Mouse (Mus musculus): ENCODE data around the gene Kat6b. TPM values are rescaled to one million over a fixed set of nuclear protein-coding genes. Genes with fewer than 3 reads are reported as not detected.
A peak's percentile ranks its signal among the peaks of the same experiment; 100 is the strongest.
"Not testable (repeated sequence)": the region's sequence is repeated elsewhere in the genome, so short reads cannot be mapped to it uniquely, and the experiment has no call there.

Gene Kat6b
- polyA plus RNA-seq, 1 experiment from 2014 or later: 18.4 TPM

DNA sequence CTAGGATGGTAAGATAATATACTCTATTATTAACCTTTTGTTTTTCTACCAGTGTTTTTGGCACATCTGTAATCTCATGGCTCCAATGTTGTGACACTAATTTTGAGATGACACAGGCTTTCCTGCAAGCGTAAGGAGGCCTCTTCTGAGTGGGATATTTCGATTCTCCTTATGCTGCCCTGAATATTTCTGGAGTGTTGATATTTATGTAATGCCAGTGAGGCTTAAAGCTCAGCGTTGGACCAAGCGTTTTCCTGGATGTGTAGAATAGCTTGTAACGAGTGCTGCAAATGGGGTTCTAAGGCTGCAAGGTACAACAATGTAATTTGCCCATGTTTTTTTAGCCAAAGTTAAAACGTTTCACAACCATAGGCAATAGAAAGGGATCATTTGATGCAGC lies 30.2 kb downstream of the Kat6b start:
- no peak overlapping the region for H3K4me3 ChIP-seq
- H3K9me3 ChIP-seq: no peaks in the 10 kb centered on the region
- DNase-seq (ENCODE audit: extremely low spot score, low spot score): no peak
- no peak overlapping the region for H3K27ac ChIP-seq
- 92% methylated on average over 6 of the region's 6 CpGs for WGBS
- H3K36me3 ChIP-seq (replicated peaks): peaks cover 45% of the 10 kb centered on the region
- no peaks in the 10 kb centered on the region for H3K4me1 ChIP-seq
- H3K27me3 ChIP-seq (ENCODE audit: poor library complexity, severe bottlenecking): no peaks in the 10 kb centered on the region

DNA sequence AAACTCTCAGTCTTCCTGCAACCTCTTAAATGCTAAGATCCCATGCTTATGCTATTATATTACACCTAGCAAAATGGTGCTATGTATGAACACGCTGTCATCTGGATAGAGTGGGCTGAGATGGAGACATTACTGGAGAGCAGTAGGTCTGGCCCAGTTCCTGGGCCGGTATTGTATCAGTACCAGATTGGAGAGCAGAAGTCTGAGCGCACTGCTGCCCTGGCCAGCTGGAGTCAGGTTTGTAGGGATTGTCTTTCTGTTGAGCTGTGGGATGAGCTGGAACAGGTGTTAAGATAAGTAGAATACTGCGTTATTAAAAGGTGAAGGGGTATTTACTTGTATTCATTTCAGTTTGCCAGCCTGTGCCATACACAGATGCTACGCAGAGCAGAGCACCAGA lies 34.3 kb downstream of the Kat6b start:
- peaks cover 4% of the 10 kb centered on the region; the same call in 1 of the 2 replicates for H3K4me1 ChIP-seq
- H3K4me3 ChIP-seq: no peak overlapping the region
- no peak for DNase-seq (ENCODE audit: extremely low spot score, low spot score)
- no peaks in the 10 kb centered on the region for H3K27me3 ChIP-seq (ENCODE audit: poor library complexity, severe bottlenecking)
- no peak overlapping the region for H3K27ac ChIP-seq
- 95% methylated on average over 5 of the region's 5 CpGs for WGBS
- no peaks in the 10 kb centered on the region for H3K9me3 ChIP-seq
- peaks cover 67% of the 10 kb centered on the region for H3K36me3 ChIP-seq (replicated peaks)

DNA sequence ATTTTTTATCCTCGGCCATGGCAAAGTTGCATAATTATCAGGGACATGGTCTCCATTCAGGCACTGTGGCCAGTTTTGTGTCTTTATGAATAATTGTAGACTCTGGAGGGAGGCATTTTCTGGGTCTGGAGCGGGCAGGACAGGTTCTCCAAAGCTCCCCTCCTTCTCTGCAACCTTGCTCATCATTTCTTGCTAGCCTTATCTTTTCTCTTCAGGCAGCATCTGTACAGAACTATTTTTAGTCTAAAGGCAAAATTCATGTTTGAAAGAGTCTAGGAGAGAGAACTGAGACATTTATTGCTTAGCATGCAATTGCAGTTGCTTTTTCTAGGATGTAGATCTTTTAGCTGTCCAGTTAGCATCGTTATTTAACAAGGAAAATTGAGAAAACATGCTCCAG lies 38.1 kb downstream of the Kat6b start:
- H3K9me3 ChIP-seq: no peaks in the 10 kb centered on the region
- 91% methylated on average over 3 of the region's 3 CpGs for WGBS
- H3K4me1 ChIP-seq: peaks cover 30% of the 10 kb centered on the region
- H3K27ac ChIP-seq: no peak overlapping the region
- no peaks in the 10 kb centered on the region for H3K27me3 ChIP-seq (ENCODE audit: poor library complexity, severe bottlenecking)
- no peak for DNase-seq (ENCODE audit: extremely low spot score, low spot score)
- peaks cover 69% of the 10 kb centered on the region for H3K36me3 ChIP-seq (replicated peaks)
- no peak overlapping the region for H3K4me3 ChIP-seq

DNA sequence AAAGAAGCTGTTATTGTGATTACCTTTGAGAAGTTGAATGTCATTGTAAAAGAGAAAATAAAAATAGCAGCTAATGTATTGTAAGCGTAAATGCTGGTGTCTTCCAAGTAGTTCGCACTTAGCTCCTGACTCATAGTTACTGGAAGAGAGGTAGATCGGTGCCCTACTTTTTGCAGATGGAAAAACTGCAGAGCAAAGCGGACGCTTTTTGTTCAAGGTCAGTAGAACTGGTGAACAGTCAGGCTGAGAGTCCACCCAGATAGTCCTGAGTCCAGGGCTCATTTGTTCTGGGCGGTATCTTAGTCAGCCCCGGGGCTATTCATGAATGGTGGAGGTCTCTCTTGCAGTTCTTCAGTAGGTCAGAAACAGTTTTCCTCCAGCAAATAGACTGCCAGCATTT lies 39.3 kb downstream of the Kat6b start:
- Histone ChIP-seq H3K9me3 (no peaks in the 10 kb centered on the region), H3K4me1 (peaks cover 36% of the 10 kb centered on the region), H3K27me3 (ENCODE audit: poor library complexity, severe bottlenecking) (no peaks in the 10 kb centered on the region), H3K36me3 (replicated peaks) (peaks cover 62% of the 10 kb centered on the region), H3K4me3 (no peak overlapping the region), H3K27ac (no peak overlapping the region)
- 90% methylated on average over 7 of the region's 7 CpGs for WGBS
- no peak for DNase-seq (ENCODE audit: extremely low spot score, low spot score)

GRCm38 (mm10) chr14:21521496-21521895 lies 40.3 kb downstream of the Kat6b start:
- not testable (repeated sequence) for H3K4me3 ChIP-seq; H3K27me3 ChIP-seq (ENCODE audit: poor library complexity, severe bottlenecking); H3K9me3 ChIP-seq; H3K27ac ChIP-seq; DNase-seq (ENCODE audit: extremely low spot score, low spot score)
- peaks cover 56% of the 10 kb centered on the region for H3K36me3 ChIP-seq (replicated peaks)
- 81% methylated on average over 4 of the region's 4 CpGs for WGBS
- peaks cover 41% of the 10 kb centered on the region for H3K4me1 ChIP-seq

DNA sequence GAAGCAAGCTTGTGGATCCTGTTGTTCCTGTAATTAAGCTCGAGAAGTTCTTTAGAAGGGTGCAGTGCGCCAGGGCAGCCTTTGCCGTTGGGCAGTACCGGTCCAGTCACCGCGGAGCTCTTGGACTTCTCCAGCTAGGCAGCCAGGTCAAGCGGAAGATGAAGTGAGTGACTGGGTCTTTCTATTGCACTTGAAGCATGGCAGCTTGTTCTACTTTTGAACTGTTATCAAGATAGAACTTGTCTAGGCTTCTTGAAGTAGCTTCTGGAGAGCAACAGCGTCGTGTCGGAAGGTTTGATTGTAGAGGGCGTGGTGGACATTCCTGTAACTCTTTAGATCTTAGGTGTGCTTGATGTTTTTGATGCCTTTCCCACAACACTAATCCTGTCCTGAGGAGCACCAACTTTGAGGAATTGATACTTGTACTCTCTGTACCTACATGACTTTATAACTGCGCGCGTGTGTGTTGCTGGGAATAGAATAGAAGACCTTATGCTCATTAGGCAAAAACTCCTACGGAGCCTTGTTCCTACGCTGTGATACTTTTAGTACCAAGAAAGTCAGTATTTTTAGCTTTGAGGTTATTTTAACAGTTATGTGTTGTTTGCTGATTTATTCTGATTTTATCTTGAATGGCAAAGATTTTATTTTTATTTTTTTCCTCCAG lies 41.2 kb downstream of the Kat6b start:
- WGBS: 87% methylated on average over 16 of the region's 16 CpGs
- no peak for DNase-seq (ENCODE audit: extremely low spot score, low spot score)
- H3K4me1 ChIP-seq: peaks cover 41% of the 10 kb centered on the region
- H3K4me3 ChIP-seq: no peak overlapping the region
- H3K36me3 ChIP-seq (replicated peaks): peaks cover 46% of the 10 kb centered on the region
- no peaks in the 10 kb centered on the region for H3K9me3 ChIP-seq
- no peak overlapping the region for H3K27ac ChIP-seq
- H3K27me3 ChIP-seq (ENCODE audit: poor library complexity, severe bottlenecking): no peaks in the 10 kb centered on the region

DNA sequence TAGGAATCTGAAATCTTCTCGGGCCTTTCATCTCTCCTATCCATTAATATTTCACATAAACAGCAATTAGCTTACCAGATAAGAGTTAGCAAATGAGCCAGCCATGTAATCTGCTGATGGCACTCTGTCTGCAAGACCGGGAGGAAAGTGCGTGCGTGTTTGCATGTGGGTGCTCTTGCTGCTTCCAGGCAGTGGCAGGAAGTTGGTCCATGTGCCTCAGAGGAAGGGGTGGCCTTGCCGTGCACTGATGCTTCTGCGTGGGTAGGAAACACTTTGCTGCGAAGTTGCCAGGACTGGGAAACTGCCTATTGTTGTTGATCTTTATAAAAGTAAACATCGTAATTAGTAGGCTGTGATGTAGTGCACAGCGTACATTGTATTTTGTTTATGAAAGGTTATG lies 42.0 kb downstream of the Kat6b start:
- no peak for DNase-seq (ENCODE audit: extremely low spot score, low spot score)

DNA sequence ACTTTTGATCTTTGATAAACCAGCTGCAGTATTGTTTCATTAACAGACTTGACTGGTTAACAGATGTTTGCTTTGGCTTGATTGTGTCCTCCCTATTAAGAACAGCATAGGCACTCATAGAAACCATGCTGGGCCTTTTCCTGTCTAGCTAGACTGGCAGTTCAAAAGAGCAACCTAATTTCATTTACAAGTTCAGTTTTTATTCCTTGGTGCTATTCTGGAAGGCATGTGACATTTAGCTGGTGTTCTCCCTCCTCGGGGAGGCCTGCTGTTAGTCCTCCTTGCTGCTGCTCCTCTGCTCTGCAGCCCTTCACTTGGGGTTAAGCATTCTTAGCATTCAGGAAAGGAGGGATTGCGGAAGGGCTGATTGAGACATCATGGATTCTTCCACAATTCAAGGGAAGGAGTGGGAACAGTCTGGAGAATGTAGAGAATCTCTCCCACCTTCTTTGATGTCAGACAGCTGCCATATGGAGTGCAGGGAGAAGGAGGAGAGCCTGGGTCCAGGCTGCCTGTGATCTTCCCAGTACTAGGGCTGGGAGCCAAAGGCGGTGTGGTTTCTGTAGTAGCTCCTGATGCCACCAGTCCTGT lies 42.7 kb downstream of the Kat6b start:
- Histone ChIP-seq H3K4me3 (no peak overlapping the region), H3K27me3 (ENCODE audit: poor library complexity, severe bottlenecking) (no peaks in the 10 kb centered on the region), H3K4me1 (peaks cover 41% of the 10 kb centered on the region), H3K9me3 (no peaks in the 10 kb centered on the region), H3K36me3 (replicated peaks) (peaks cover 32% of the 10 kb centered on the region), H3K27ac (no peak overlapping the region)
- WGBS: 62% methylated on average over 3 of the region's 3 CpGs
- DNase-seq (ENCODE audit: extremely low spot score, low spot score): no peak

More for the DNA sequence above, 42.0 kb downstream of the Kat6b start:
- no peaks in the 10 kb centered on the region for H3K27me3 ChIP-seq (ENCODE audit: poor library complexity, severe bottlenecking)
- H3K36me3 ChIP-seq (replicated peaks): peaks cover 38% of the 10 kb centered on the region
- H3K27ac ChIP-seq: no peak overlapping the region; the same call in 1 of the 2 replicates
- 78% methylated on average over 9 of the region's 9 CpGs for WGBS
- no peaks in the 10 kb centered on the region for H3K9me3 ChIP-seq
- H3K4me1 ChIP-seq: peaks cover 41% of the 10 kb centered on the region
- H3K4me3 ChIP-seq: no peak overlapping the region

GRCm38 (mm10) chr14:21525674-21526073 lies 44.4 kb downstream of the Kat6b start:
- H3K4me1 ChIP-seq: peaks cover 36% of the 10 kb centered on the region
- H3K27me3 ChIP-seq (ENCODE audit: poor library complexity, severe bottlenecking): no peaks in the 10 kb centered on the region
- H3K9me3 ChIP-seq: no peaks in the 10 kb centered on the region
- H3K36me3 ChIP-seq (replicated peaks): peaks cover 21% of the 10 kb centered on the region
- H3K4me3 ChIP-seq: no peak overlapping the region
- H3K27ac ChIP-seq: no peak overlapping the region
- WGBS: 75% methylated on average over 4 of the region's 4 CpGs
- DNase-seq (ENCODE audit: extremely low spot score, low spot score): no peak

DNA sequence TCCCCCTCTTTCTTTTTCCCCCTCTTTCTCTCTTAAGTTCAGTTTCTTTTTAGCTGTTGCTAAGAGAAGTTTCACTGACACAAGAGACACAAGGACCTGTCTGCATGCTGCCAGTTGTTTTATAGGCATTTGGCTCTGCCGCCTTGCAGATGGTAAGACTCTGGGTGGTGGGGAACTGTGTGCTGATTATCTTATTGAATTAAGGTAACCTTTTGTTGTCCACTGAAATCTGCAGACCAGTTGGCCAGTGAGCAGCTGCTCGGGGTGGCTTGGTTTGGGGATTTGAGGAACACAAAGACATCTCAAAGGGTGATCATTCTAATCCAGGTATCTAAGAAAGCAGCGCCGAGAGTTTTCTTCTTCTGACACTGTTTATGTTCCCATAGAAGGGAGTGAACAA lies 52.3 kb downstream of the Kat6b start:
- Histone ChIP-seq H3K4me3 (no peak overlapping the region), H3K36me3 (replicated peaks) (peaks cover 30% of the 10 kb centered on the region), H3K9me3 (no peaks in the 10 kb centered on the region), H3K27ac (peak overlapping the region; percentile 52; the same call in 1 of the 2 replicates), H3K4me1 (peaks cover 32% of the 10 kb centered on the region), H3K27me3 (ENCODE audit: poor library complexity, severe bottlenecking) (no peaks in the 10 kb centered on the region)
- 37% methylated on average over 4 of the region's 4 CpGs for WGBS
- DNase-seq (ENCODE audit: extremely low spot score, low spot score): no peak

- Histone ChIP-seq H3K27me3 (ENCODE audit: poor library complexity, severe bottlenecking) (no peaks in the 10 kb centered on the region), H3K4me3 (no peak overlapping the region), H3K36me3 (replicated peaks) (peaks cover 30% of the 10 kb centered on the region), H3K27ac (peak overlapping the region; percentile 66; the same call in 1 of the 2 replicates), H3K9me3 (no peaks in the 10 kb centered on the region), H3K4me1 (peaks cover 32% of the 10 kb centered on the region)
- WGBS: 76% methylated on average over 2 of the region's 2 CpGs
- DNase-seq (ENCODE audit: extremely low spot score, low spot score): no peak
These were observed 52.8 kb downstream of the Kat6b start for GRCm38 (mm10) chr14:21534066-21534465.

DNA sequence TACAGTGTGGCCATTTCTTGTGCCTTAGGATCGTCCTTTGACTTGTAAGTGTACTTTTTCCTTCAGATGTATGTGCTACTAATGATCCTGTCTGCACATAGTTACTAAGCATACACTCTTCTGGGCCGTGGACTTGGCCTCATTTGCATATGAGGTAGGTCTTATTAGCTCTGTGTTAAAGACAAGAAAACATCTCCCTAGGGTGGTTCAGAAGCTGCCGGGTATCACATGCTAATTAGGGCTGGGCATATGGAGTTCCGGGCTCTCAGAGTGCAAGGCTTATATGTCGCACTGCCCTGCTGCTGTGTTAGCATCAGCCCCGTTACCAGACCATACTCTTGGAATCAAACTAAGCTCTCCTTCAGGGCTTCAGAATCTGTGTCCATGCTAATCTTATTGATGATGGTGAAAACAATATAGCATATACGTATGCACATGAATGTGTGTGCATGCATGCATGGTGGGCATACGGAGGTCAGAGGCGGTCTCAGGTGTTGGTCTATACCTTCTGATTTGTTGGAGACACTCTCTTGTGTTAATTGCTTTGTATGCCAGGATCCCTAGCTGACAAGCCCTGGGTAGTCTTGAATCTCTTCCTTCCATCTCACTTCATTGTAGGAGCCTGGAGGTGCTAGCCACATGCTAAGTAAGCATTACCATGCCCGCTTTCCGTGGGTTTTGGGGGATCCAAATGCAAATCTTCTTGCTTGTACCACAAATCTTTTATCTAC lies 53.5 kb downstream of the Kat6b start:
- WGBS: 83% methylated on average over 11 of the region's 11 CpGs
- no peaks in the 10 kb centered on the region for H3K27me3 ChIP-seq (ENCODE audit: poor library complexity, severe bottlenecking)
- peaks cover 25% of the 10 kb centered on the region for H3K36me3 ChIP-seq (replicated peaks)
- H3K4me1 ChIP-seq: peaks cover 32% of the 10 kb centered on the region
- H3K9me3 ChIP-seq: no peaks in the 10 kb centered on the region
- H3K4me3 ChIP-seq: no peak overlapping the region
- peak overlapping the region; percentile 66; the same call in 1 of the 2 replicates for H3K27ac ChIP-seq
- no peak for DNase-seq (ENCODE audit: extremely low spot score, low spot score)

Data from forebrain, embryonic 10.5 days (tissue).